Mouse (Mus musculus): ENCODE data around the gene Ppp1r3d. TPM values are rescaled to one million over a fixed set of nuclear protein-coding genes. Genes with fewer than 3 reads are reported as not detected.
A peak's percentile ranks its signal among the peaks of the same experiment; 100 is the strongest.

Ppp1r3d gene
- 4.1 and 4.4 TPM in 2 replicates for polyA plus RNA-seq (2015; fragmentation: Nextera tagmentation; extraction: Ambion mirVana)

- H3K36me3 ChIP-seq, result 0 out of 2 replicates have a peak, but pooled peaks cover 6% of the 10 kb centered on the region
- H3K4me1 ChIP-seq, result peaks cover 49% of the 10 kb centered on the region
- H3K9ac ChIP-seq, result peak within 1 kb of the TSS; percentile 21
- WGBS, result under 1% methylated on average over 65 of the region's 74 CpGs
- H3K27me3 ChIP-seq, result peaks cover 22% of the 10 kb centered on the region
- ATAC-seq (ENCODE audit: borderline replicate concordance, extremely low read depth, low FRiP score, low TSS enrichment), result peak; percentile 79
- H3K4me2 ChIP-seq, result peak within 1 kb of the TSS; percentile 79
- H3K9me3 ChIP-seq, result no peaks in the 10 kb centered on the region
- peak within 1 kb of the TSS; percentile 29; the same call in 1 of the 2 replicates for H3K27ac ChIP-seq
- H3K4me3 ChIP-seq, result peak within 1 kb of the TSS; percentile 54
Measured at GRCm38 (mm10) chr2:178414261-178415149, at the start of gene Ppp1r3d, which contains the start of gene Fam217b. Gene Ppp1r3d (minus strand): TSS chr2:178414472. Gene Fam217b (plus strand): TSS chr2:178414524.

GRCm38 (mm10) chr2:178460353-178460752 lies 46.1 kb upstream of the Ppp1r3d start:
- no peaks in the 10 kb centered on the region for H3K36me3 ChIP-seq
- ATAC-seq (ENCODE audit: borderline replicate concordance, extremely low read depth, low FRiP score, low TSS enrichment), result no peak
- H3K4me1 ChIP-seq, result peaks cover 9% of the 10 kb centered on the region
- no peaks in the 10 kb centered on the region for H3K27me3 ChIP-seq
- H3K9ac ChIP-seq, result no peak overlapping the region
- no peaks in the 10 kb centered on the region for H3K9me3 ChIP-seq
- WGBS, result 27% methylated on average over 5 of the region's 5 CpGs
- no peak overlapping the region for H3K4me3 ChIP-seq
- H3K27ac ChIP-seq, result no peak overlapping the region
- H3K4me2 ChIP-seq, result 0 out of 2 replicates have a peak overlapping the region, but pooled peaks have one; percentile 3

- H3K27me3 ChIP-seq, result no peaks in the 10 kb centered on the region
- ATAC-seq (ENCODE audit: borderline replicate concordance, extremely low read depth, low FRiP score, low TSS enrichment), result no peak
- no peak overlapping the region for H3K27ac ChIP-seq
- H3K4me2 ChIP-seq, result no peak overlapping the region
- no peaks in the 10 kb centered on the region for H3K36me3 ChIP-seq
- no peaks in the 10 kb centered on the region for H3K9me3 ChIP-seq
- H3K9ac ChIP-seq, result no peak overlapping the region
- H3K4me1 ChIP-seq, result peaks cover 22% of the 10 kb centered on the region
- 80% methylated on average over 6 of the region's 6 CpGs for WGBS
- no peak overlapping the region for H3K4me3 ChIP-seq
Measured at GRCm38 (mm10) chr2:178457414-178457813, 43.1 kb upstream of the Ppp1r3d start.

- Histone ChIP-seq H3K4me3 (no peak overlapping the region), H3K27ac (peak overlapping the region; percentile 64), H3K9ac (no peak overlapping the region), H3K4me1 (peaks cover 17% of the 10 kb centered on the region), H3K36me3 (no peaks in the 10 kb centered on the region), H3K27me3 (no peaks in the 10 kb centered on the region), H3K9me3 (no peaks in the 10 kb centered on the region), H3K4me2 (peak overlapping the region; percentile 22; the same call in 1 of the 2 replicates)
- ATAC-seq (ENCODE audit: borderline replicate concordance, extremely low read depth, low FRiP score, low TSS enrichment), result peak; percentile 85
- WGBS, result 28% methylated on average over 17 of the region's 17 CpGs
Measured at GRCm38 (mm10) chr2:178454664-178455516, 40.6 kb upstream of the Ppp1r3d start.

- Histone ChIP-seq H3K27me3 (no peaks in the 10 kb centered on the region), H3K4me3 (no peak overlapping the region), H3K9me3 (no peaks in the 10 kb centered on the region), H3K9ac (no peak overlapping the region), H3K4me2 (no peak overlapping the region), H3K4me1 (peaks cover 17% of the 10 kb centered on the region), H3K36me3 (no peaks in the 10 kb centered on the region), H3K27ac (no peak overlapping the region)
- 61% methylated on average over 10 of the region's 10 CpGs for whole genome bisulfite sequencing
- no peak for ATAC-seq (ENCODE audit: borderline replicate concordance, extremely low read depth, low FRiP score, low TSS enrichment)
Measured at GRCm38 (mm10) chr2:178450961-178451360, 36.7 kb upstream of the Ppp1r3d start.

- Histone ChIP-seq H3K4me1 (peaks cover 12% of the 10 kb centered on the region), H3K36me3 (no peaks in the 10 kb centered on the region), H3K27ac (no peak overlapping the region), H3K9ac (no peak overlapping the region), H3K4me2 (no peak overlapping the region), H3K9me3 (no peaks in the 10 kb centered on the region), H3K4me3 (no peak overlapping the region), H3K27me3 (no peaks in the 10 kb centered on the region)
- no peak for ATAC-seq (ENCODE audit: borderline replicate concordance, extremely low read depth, low FRiP score, low TSS enrichment)
- WGBS, result 21% methylated on average over 2 of the region's 2 CpGs
Measured at GRCm38 (mm10) chr2:178450236-178450635, 36.0 kb upstream of the Ppp1r3d start.

- Histone ChIP-seq H3K36me3 (no peaks in the 10 kb centered on the region), H3K9me3 (no peaks in the 10 kb centered on the region), H3K4me1 (peaks cover 4% of the 10 kb centered on the region), H3K9ac (no peak overlapping the region), H3K4me3 (no peak overlapping the region), H3K4me2 (no peak overlapping the region), H3K27me3 (no peaks in the 10 kb centered on the region), H3K27ac (no peak overlapping the region)
- 83% methylated on average over 4 of the region's 4 CpGs for WGBS
- ATAC-seq (ENCODE audit: borderline replicate concordance, extremely low read depth, low FRiP score, low TSS enrichment), result no peak
Measured at GRCm38 (mm10) chr2:178449386-178449785, 35.1 kb upstream of the Ppp1r3d start.

- no peak for ATAC-seq (ENCODE audit: borderline replicate concordance, extremely low read depth, low FRiP score, low TSS enrichment)
- no peaks in the 10 kb centered on the region for H3K9me3 ChIP-seq
- H3K4me1 ChIP-seq, result no peaks in the 10 kb centered on the region
- H3K27me3 ChIP-seq, result no peaks in the 10 kb centered on the region
- H3K9ac ChIP-seq, result no peak overlapping the region
- H3K4me3 ChIP-seq, result no peak overlapping the region
- no peak overlapping the region for H3K4me2 ChIP-seq
- no peaks in the 10 kb centered on the region for H3K36me3 ChIP-seq
- 53% methylated on average over 9 of the region's 9 CpGs for WGBS
- no peak overlapping the region for H3K27ac ChIP-seq
Measured at GRCm38 (mm10) chr2:178437311-178437710, 23.0 kb upstream of the Ppp1r3d start.

- no peak overlapping the region for H3K4me3 ChIP-seq
- no peak for ATAC-seq (ENCODE audit: borderline replicate concordance, extremely low read depth, low FRiP score, low TSS enrichment)
- H3K9me3 ChIP-seq, result no peaks in the 10 kb centered on the region
- 87% methylated on average over 2 of the region's 2 CpGs for WGBS
- H3K36me3 ChIP-seq, result no peaks in the 10 kb centered on the region
- no peak overlapping the region for H3K27ac ChIP-seq
- no peak overlapping the region for H3K9ac ChIP-seq
- peaks cover 3% of the 10 kb centered on the region; the same call in 1 of the 2 replicates for H3K4me1 ChIP-seq
- no peak overlapping the region for H3K4me2 ChIP-seq
- no peaks in the 10 kb centered on the region for H3K27me3 ChIP-seq
Measured at GRCm38 (mm10) chr2:178433903-178434302, 19.6 kb upstream of the Ppp1r3d start.

- no peaks in the 10 kb centered on the region for H3K36me3 ChIP-seq
- no peak overlapping the region for H3K4me3 ChIP-seq
- no peak overlapping the region for H3K9ac ChIP-seq
- H3K9me3 ChIP-seq, result no peaks in the 10 kb centered on the region
- peaks cover 3% of the 10 kb centered on the region; the same call in 1 of the 2 replicates for H3K4me1 ChIP-seq
- no peak overlapping the region for H3K27ac ChIP-seq
- H3K27me3 ChIP-seq, result no peaks in the 10 kb centered on the region
- no peak overlapping the region for H3K4me2 ChIP-seq
- no peak for ATAC-seq (ENCODE audit: borderline replicate concordance, extremely low read depth, low FRiP score, low TSS enrichment)
- 68% methylated on average over 2 of the region's 2 CpGs for WGBS
Measured at GRCm38 (mm10) chr2:178433495-178433894, 19.2 kb upstream of the Ppp1r3d start.

- 85% methylated on average over 4 of the region's 4 CpGs for whole genome bisulfite sequencing
- no peaks in the 10 kb centered on the region for H3K9me3 ChIP-seq
- H3K36me3 ChIP-seq, result no peaks in the 10 kb centered on the region
- H3K4me2 ChIP-seq, result no peak within 1 kb of the TSS
- no peak within 1 kb of the TSS for H3K27ac ChIP-seq
- H3K4me1 ChIP-seq, result peaks cover 3% of the 10 kb centered on the region; the same call in 1 of the 2 replicates
- ATAC-seq (ENCODE audit: borderline replicate concordance, extremely low read depth, low FRiP score, low TSS enrichment), result no peak
- no peak within 1 kb of the TSS for H3K9ac ChIP-seq
- no peak within 1 kb of the TSS for H3K4me3 ChIP-seq
- no peaks in the 10 kb centered on the region; the same call in 1 of the 2 replicates for H3K27me3 ChIP-seq
Measured at GRCm38 (mm10) chr2:178430231-178430630, 16.0 kb upstream of the Ppp1r3d start, which contains the start of gene Cdh26. Gene Cdh26 (plus strand): TSS chr2:178430531.

All from lung, embryonic 15.5 days (tissue).